Mouse (Mus musculus) stomach, postnatal 0 days (tissue): Measurements from ENCODE around the gene Ift74.

Source experiments
- CTCF ChIP-seq: IDR thresholded peaks from 2 replicates; pipeline ENCODE4 v1.5.1; 2016; ENCODE audit warnings: antibody characterized with exemption, low read depth, mild to moderate bottlenecking, moderate library complexity
- EP300 ChIP-seq: optimal IDR thresholded peaks from 2 replicates; pipeline ENCODE3; 2016; ENCODE audit warnings: antibody characterized with exemption

GRCm38 (mm10) chr4:94711426-94711825 is 97.1 kb downstream of the Ift74 start:
- TF ChIP-seq CTCF (no peak), EP300 (no peak)
